Mouse (Mus musculus): ENCODE data around the gene Ankrd13d. TPM values are rescaled to one million over a fixed set of nuclear protein-coding genes. Genes with fewer than 3 reads are reported as not detected.

Ankrd13d gene
- polyA plus RNA-seq, 1 experiment: 1.7 TPM

GRCm38 (mm10) chr19:4301735-4302651, 19.1 kb upstream of the Ankrd13d start:
- no peak overlapping the region for H3ac ChIP-seq (ENCODE audit: control insufficient read depth, insufficient read length)
- no peaks in the 10 kb centered on the region for H3K27me3 ChIP-seq (ENCODE audit: control insufficient read depth, insufficient read depth, insufficient read length)
- TF ChIP-seq POLR2A (IDR thresholded peaks at IDR 0.05; ENCODE audit: insufficient read length, low read depth) (no peak), REST (IDR thresholded peaks at IDR 0.05; ENCODE audit: insufficient read depth, insufficient read length) (no peak), MAX (IDR thresholded peaks at IDR 0.05; ENCODE audit: low read depth) (no peak), CEBPB (IDR thresholded peaks at IDR 0.05; ENCODE audit: insufficient read depth, poor library complexity, severe bottlenecking) (no peak), MYOD1 (IDR thresholded peaks at IDR 0.05; ENCODE audit: control insufficient read depth in 1 of 3, insufficient read length in 2 of 3, low read depth in 2 of 3) (no peak), USF1 (IDR thresholded peaks at IDR 0.05; ENCODE audit: low read depth) (no peak), TCF12 (IDR thresholded peaks at IDR 0.05; ENCODE audit: insufficient read depth, poor library complexity, severe bottlenecking) (no peak), MYOG (IDR thresholded peaks at IDR 0.05; ENCODE audit: control insufficient read depth in 1 of 3, insufficient read depth in 1 of 3, insufficient read length in 2 of 3, low read depth in 2 of 3) (no peak), SRF (IDR thresholded peaks at IDR 0.05; ENCODE audit: control insufficient read depth, insufficient read length, low read depth) (no peak), E2F4 (IDR thresholded peaks at IDR 0.05; ENCODE audit: insufficient read depth) (no peak), TCF3 (IDR thresholded peaks at IDR 0.05; ENCODE audit: insufficient read length, low read depth) (no peak), POLR2AphosphoS2 (IDR thresholded peaks at IDR 0.05; ENCODE audit: insufficient read length, low read depth) (no peak)
- peaks cover 66% of the 10 kb centered on the region for H3K79me2 ChIP-seq (ENCODE audit: control insufficient read depth, insufficient read depth)
- no peak overlapping the region for H3K4me3 ChIP-seq
- H3K4me2 ChIP-seq (ENCODE audit: low read depth): no peak overlapping the region
- H3K36me3 ChIP-seq (ENCODE audit: control insufficient read depth, insufficient read depth): no peaks in the 10 kb centered on the region

- Histone ChIP-seq H3K36me3 (ENCODE audit: control insufficient read depth, insufficient read depth) (no peaks in the 10 kb centered on the region), H3ac (ENCODE audit: control insufficient read depth, insufficient read length) (no peak overlapping the region), H3K4me2 (ENCODE audit: low read depth) (no peak overlapping the region), H3K4me3 (no peak overlapping the region), H3K79me2 (ENCODE audit: control insufficient read depth, insufficient read depth) (peaks cover 68% of the 10 kb centered on the region), H3K27me3 (ENCODE audit: control insufficient read depth, insufficient read depth, insufficient read length) (no peaks in the 10 kb centered on the region)
- TF ChIP-seq TCF12 (IDR thresholded peaks at IDR 0.05; ENCODE audit: insufficient read depth, poor library complexity, severe bottlenecking) (no peak), CEBPB (IDR thresholded peaks at IDR 0.05; ENCODE audit: insufficient read depth, poor library complexity, severe bottlenecking) (no peak), SRF (IDR thresholded peaks at IDR 0.05; ENCODE audit: control insufficient read depth, insufficient read length, low read depth) (no peak), POLR2AphosphoS2 (IDR thresholded peaks at IDR 0.05; ENCODE audit: insufficient read length, low read depth) (no peak), MYOD1 (IDR thresholded peaks at IDR 0.05; ENCODE audit: control insufficient read depth in 1 of 3, insufficient read length in 2 of 3, low read depth in 2 of 3) (no peak), E2F4 (IDR thresholded peaks at IDR 0.05; ENCODE audit: insufficient read depth) (no peak), POLR2A (IDR thresholded peaks at IDR 0.05; ENCODE audit: insufficient read length, low read depth) (no peak), MYOG (IDR thresholded peaks at IDR 0.05; ENCODE audit: control insufficient read depth in 1 of 3, insufficient read depth in 1 of 3, insufficient read length in 2 of 3, low read depth in 2 of 3) (no peak), USF1 (IDR thresholded peaks at IDR 0.05; ENCODE audit: low read depth) (no peak), MAX (IDR thresholded peaks at IDR 0.05; ENCODE audit: low read depth) (no peak), REST (IDR thresholded peaks at IDR 0.05; ENCODE audit: insufficient read depth, insufficient read length) (no peak), TCF3 (IDR thresholded peaks at IDR 0.05; ENCODE audit: insufficient read length, low read depth) (no peak)
Observed at GRCm38 (mm10) chr19:4300852-4301734, 18.2 kb upstream of the Ankrd13d start.

- no peaks in the 10 kb centered on the region for H3K27me3 ChIP-seq (ENCODE audit: control insufficient read depth, insufficient read depth, insufficient read length)
- no peak overlapping the region for H3K4me2 ChIP-seq (ENCODE audit: low read depth)
- no peak overlapping the region for H3ac ChIP-seq (ENCODE audit: control insufficient read depth, insufficient read length)
- no peaks in the 10 kb centered on the region for H3K36me3 ChIP-seq (ENCODE audit: control insufficient read depth, insufficient read depth)
- no peak overlapping the region for H3K4me3 ChIP-seq
- TF ChIP-seq USF1 (IDR thresholded peaks at IDR 0.05; ENCODE audit: low read depth): no peak
- no peak for TF ChIP-seq CEBPB (IDR thresholded peaks at IDR 0.05; ENCODE audit: insufficient read depth, poor library complexity, severe bottlenecking)
- TF ChIP-seq E2F4 (IDR thresholded peaks at IDR 0.05; ENCODE audit: insufficient read depth): no peak
- no peak for TF ChIP-seq TCF12 (IDR thresholded peaks at IDR 0.05; ENCODE audit: insufficient read depth, poor library complexity, severe bottlenecking)
- no peak for TF ChIP-seq MAX (IDR thresholded peaks at IDR 0.05; ENCODE audit: low read depth)
- no peak for TF ChIP-seq POLR2AphosphoS2 (IDR thresholded peaks at IDR 0.05; ENCODE audit: insufficient read length, low read depth)
- TF ChIP-seq TCF3 (IDR thresholded peaks at IDR 0.05; ENCODE audit: insufficient read length, low read depth): no peak
- TF ChIP-seq MYOG (IDR thresholded peaks at IDR 0.05; ENCODE audit: control insufficient read depth in 1 of 3, insufficient read depth in 1 of 3, insufficient read length in 2 of 3, low read depth in 2 of 3): no peak
- no peak for TF ChIP-seq MYOD1 (IDR thresholded peaks at IDR 0.05; ENCODE audit: control insufficient read depth in 1 of 3, insufficient read length in 2 of 3, low read depth in 2 of 3)
- no peak for TF ChIP-seq REST (IDR thresholded peaks at IDR 0.05; ENCODE audit: insufficient read depth, insufficient read length)
- no peak for TF ChIP-seq SRF (IDR thresholded peaks at IDR 0.05; ENCODE audit: control insufficient read depth, insufficient read length, low read depth)
- TF ChIP-seq POLR2A (IDR thresholded peaks at IDR 0.05; ENCODE audit: insufficient read length, low read depth): no peak
- H3K79me2 ChIP-seq (ENCODE audit: control insufficient read depth, insufficient read depth): peaks cover 72% of the 10 kb centered on the region
Observed at GRCm38 (mm10) chr19:4300271-4300704, 17.4 kb upstream of the Ankrd13d start.

All from myocyte (in vitro differentiated cells).